Mouse (Mus musculus): Measurements from ENCODE around the gene Tmie. TPM values are rescaled to one million over a fixed set of nuclear protein-coding genes. Genes with fewer than 3 reads are reported as not detected.
"Not testable (repeated sequence)": the region's sequence is repeated elsewhere in the genome, so short reads cannot be mapped to it uniquely, and the experiment has no call there.

Gene Tmie
- polyA plus RNA-seq, 1 experiment from 2014 or later, result 6.0 TPM

DNA sequence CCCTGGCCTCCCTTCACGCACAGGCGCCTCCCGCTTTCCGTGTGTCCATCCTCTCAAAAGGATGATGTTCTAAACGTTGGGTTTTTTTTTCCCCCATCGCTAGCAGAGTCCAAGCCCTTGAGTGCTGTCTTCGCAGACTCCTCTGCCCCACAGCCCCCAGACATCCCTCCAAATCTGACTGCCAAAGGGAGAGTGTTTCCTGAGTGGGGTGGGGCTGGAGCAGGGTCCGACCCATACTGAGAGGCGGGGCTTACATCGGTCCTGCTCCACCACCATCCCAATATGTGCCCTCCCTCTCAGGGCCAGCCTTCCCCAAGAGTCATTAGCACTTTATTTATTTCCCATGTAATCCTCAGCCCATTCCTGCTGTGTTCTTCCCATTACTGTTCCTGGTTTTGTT is 45.0 kb downstream of the Tmie start:
- WGBS (ENCODE audit: insufficient replicate concordance), result 44% methylated on average over 10 of the region's 10 CpGs
- ATAC-seq (no peak), DNase-seq (no peak)
- Histone ChIP-seq H3K9me3 (ENCODE audit: low read length) (no peaks in the 10 kb centered on the region), H3K27ac (ENCODE audit: low read depth) (no peak overlapping the region), H3K9ac (replicated peaks) (no peak overlapping the region), H3K36me3 (replicated peaks; ENCODE audit: insufficient read depth, low read length) (no peaks in the 10 kb centered on the region), H3K4me1 (ENCODE audit: insufficient read depth) (no peaks in the 10 kb centered on the region), H3K27me3 (ENCODE audit: insufficient read depth, low read length) (no peaks in the 10 kb centered on the region), H3K4me2 (ENCODE audit: low read depth, low read length) (no peak overlapping the region), H3K4me3 (ENCODE audit: low read depth, low read length) (no peak overlapping the region)
- TF ChIP-seq EP300 (IDR thresholded peaks at IDR 0.05; ENCODE audit: low read depth), result no peak
- no peak for TF ChIP-seq CTCF (IDR thresholded peaks at IDR 0.05; ENCODE audit: low read depth)

DNA sequence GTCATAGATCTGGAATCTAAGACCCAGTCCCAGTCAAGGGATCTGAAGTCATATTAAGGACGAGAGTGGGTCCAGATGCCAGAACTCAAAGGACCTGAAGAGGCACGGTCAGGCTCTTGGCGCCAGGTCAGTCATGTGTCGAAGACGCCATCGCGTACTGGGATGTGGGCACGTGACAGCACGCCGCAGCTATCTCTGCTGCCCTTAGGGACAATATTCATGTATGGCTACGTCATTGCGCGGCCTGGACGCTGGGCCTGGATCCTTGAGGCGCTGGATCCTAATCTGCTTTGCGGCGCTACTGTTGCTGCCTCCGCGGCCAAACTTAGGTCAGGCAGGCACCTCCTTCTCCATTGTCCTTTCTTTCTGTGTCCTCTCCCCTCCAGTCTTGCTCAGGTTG is 45.5 kb downstream of the Tmie start, which contains the start of gene Prss45:
TSS of gene Prss45 (plus strand) at position 178 of the 400 bp plus-strand sequence.
- no peak within 1 kb of the TSS for H3K9ac ChIP-seq (replicated peaks)
- no peaks in the 10 kb centered on the region for H3K9me3 ChIP-seq (ENCODE audit: low read length)
- no peaks in the 10 kb centered on the region for H3K36me3 ChIP-seq (replicated peaks; ENCODE audit: insufficient read depth, low read length)
- whole genome bisulfite sequencing (ENCODE audit: insufficient replicate concordance), result 74% methylated on average over 19 of the region's 19 CpGs
- H3K27me3 ChIP-seq (ENCODE audit: insufficient read depth, low read length), result no peaks in the 10 kb centered on the region
- no peak within 1 kb of the TSS for H3K27ac ChIP-seq (ENCODE audit: low read depth)
- no peaks in the 10 kb centered on the region for H3K4me1 ChIP-seq (ENCODE audit: insufficient read depth)
- no peak for ATAC-seq
- no peak within 1 kb of the TSS for H3K4me3 ChIP-seq (ENCODE audit: low read depth, low read length)
- H3K4me2 ChIP-seq (ENCODE audit: low read depth, low read length), result no peak within 1 kb of the TSS
- no peak for DNase-seq
- TF ChIP-seq EP300 (IDR thresholded peaks at IDR 0.05; ENCODE audit: low read depth), result no peak
- TF ChIP-seq CTCF (IDR thresholded peaks at IDR 0.05; ENCODE audit: low read depth), result no peak

DNA sequence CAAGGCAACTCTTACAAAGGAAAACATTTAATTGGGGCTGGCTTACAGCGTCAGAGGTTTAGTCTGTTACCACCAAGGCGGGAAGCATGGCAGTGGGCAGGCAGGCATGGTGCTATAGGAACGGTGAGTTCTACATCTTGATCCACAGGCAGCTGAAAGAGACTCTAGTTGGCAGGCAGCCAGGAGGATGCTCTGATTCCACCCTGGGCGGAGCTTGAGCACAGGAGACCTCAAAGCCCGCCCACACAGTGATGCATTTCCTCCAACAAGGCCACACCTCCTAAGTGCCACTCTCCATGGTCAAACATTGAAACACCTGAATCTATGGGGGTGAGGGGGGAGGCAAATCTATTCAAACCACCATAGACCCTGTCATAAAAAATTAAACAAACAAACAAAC is 46.9 kb downstream of the Tmie start:
- ATAC-seq (no peak), DNase-seq (peak; percentile 42)
- no peak overlapping the region for H3K9ac ChIP-seq (replicated peaks)
- no peaks in the 10 kb centered on the region for H3K4me1 ChIP-seq (ENCODE audit: insufficient read depth)
- H3K27ac ChIP-seq (ENCODE audit: low read depth), result no peak overlapping the region
- no peaks in the 10 kb centered on the region for H3K27me3 ChIP-seq (ENCODE audit: insufficient read depth, low read length)
- H3K4me2 ChIP-seq (ENCODE audit: low read depth, low read length), result no peak overlapping the region
- no peaks in the 10 kb centered on the region for H3K36me3 ChIP-seq (replicated peaks; ENCODE audit: insufficient read depth, low read length)
- no peaks in the 10 kb centered on the region for H3K9me3 ChIP-seq (ENCODE audit: low read length)
- TF ChIP-seq EP300 (IDR thresholded peaks at IDR 0.05; ENCODE audit: low read depth) (no peak), CTCF (IDR thresholded peaks at IDR 0.05; ENCODE audit: low read depth) (no peak)
- 67% methylated on average over 5 of the region's 5 CpGs for WGBS (ENCODE audit: insufficient replicate concordance)
- no peak overlapping the region for H3K4me3 ChIP-seq (ENCODE audit: low read depth, low read length)

DNA sequence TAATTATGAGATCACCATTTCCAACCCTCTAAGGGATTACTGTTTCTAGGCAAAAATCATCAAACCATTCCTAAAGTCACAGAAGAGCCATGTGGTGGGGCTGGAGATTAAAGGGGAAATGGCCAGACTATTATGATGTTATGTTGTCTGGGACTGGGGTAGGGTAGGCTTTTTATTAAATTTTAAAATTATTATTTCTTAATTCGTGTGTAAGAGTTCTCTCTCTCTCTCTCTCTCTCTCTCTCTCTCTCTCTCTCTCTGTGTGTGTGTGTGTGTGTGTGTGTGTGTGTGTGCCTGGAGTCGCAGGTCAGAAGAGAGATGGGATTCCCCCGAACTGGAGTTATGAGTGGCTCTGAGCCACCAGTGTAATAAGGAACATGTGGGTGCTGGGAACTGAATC is 53.5 kb downstream of the Tmie start, which contains the start of gene Prss43:
TSS of gene Prss43 (plus strand) at position 301 of the 400 bp plus-strand sequence.
- TF ChIP-seq EP300 (IDR thresholded peaks at IDR 0.05; ENCODE audit: low read depth), result no peak
- no peak for TF ChIP-seq CTCF (IDR thresholded peaks at IDR 0.05; ENCODE audit: low read depth)
- DNase-seq, result no peak
- no peaks in the 10 kb centered on the region for H3K4me1 ChIP-seq (ENCODE audit: insufficient read depth)
- 66% methylated on average over 3 of the region's 3 CpGs for WGBS (ENCODE audit: insufficient replicate concordance)
- no peaks in the 10 kb centered on the region for H3K9me3 ChIP-seq (ENCODE audit: low read length)
- no peak for ATAC-seq
- H3K4me3 ChIP-seq (ENCODE audit: low read depth, low read length), result no peak within 1 kb of the TSS
- no peak within 1 kb of the TSS for H3K4me2 ChIP-seq (ENCODE audit: low read depth, low read length)
- H3K27ac ChIP-seq (ENCODE audit: low read depth), result no peak within 1 kb of the TSS
- H3K9ac ChIP-seq (replicated peaks), result no peak within 1 kb of the TSS
- no peaks in the 10 kb centered on the region for H3K36me3 ChIP-seq (replicated peaks; ENCODE audit: insufficient read depth, low read length)
- H3K27me3 ChIP-seq (ENCODE audit: insufficient read depth, low read length), result no peaks in the 10 kb centered on the region

DNA sequence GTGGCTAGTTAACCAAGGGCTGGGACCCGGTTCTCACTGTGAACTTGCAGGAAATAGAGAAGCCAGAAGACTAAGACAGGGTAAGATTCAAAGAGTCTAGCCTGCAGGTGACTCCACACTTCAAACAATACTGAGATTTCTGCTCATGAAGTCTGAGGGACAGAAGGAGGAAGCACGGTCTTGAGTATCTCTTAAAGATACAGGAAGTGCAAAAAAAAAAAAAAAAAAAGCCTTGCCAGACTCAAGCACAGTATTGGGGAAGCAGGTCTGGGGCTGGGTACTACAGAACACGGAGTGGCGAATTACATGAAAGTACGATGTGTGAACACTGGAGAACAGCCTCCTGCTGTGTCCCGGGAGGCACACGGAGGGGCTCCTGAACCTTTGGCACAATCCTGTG is 54.1 kb downstream of the Tmie start:
- no peak overlapping the region for H3K4me3 ChIP-seq (ENCODE audit: low read depth, low read length)
- H3K36me3 ChIP-seq (replicated peaks; ENCODE audit: insufficient read depth, low read length), result no peaks in the 10 kb centered on the region
- no peaks in the 10 kb centered on the region for H3K27me3 ChIP-seq (ENCODE audit: insufficient read depth, low read length)
- no peak overlapping the region for H3K4me2 ChIP-seq (ENCODE audit: low read depth, low read length)
- 25% methylated on average over 7 of the region's 7 CpGs for WGBS (ENCODE audit: insufficient replicate concordance)
- H3K27ac ChIP-seq (ENCODE audit: low read depth), result no peak overlapping the region
- TF ChIP-seq EP300 (IDR thresholded peaks at IDR 0.05; ENCODE audit: low read depth), result no peak
- no peak for TF ChIP-seq CTCF (IDR thresholded peaks at IDR 0.05; ENCODE audit: low read depth)
- ATAC-seq, result no peak
- no peaks in the 10 kb centered on the region for H3K4me1 ChIP-seq (ENCODE audit: insufficient read depth)
- H3K9me3 ChIP-seq (ENCODE audit: low read length), result no peaks in the 10 kb centered on the region
- H3K9ac ChIP-seq (replicated peaks), result no peak overlapping the region
- no peak for DNase-seq

DNA sequence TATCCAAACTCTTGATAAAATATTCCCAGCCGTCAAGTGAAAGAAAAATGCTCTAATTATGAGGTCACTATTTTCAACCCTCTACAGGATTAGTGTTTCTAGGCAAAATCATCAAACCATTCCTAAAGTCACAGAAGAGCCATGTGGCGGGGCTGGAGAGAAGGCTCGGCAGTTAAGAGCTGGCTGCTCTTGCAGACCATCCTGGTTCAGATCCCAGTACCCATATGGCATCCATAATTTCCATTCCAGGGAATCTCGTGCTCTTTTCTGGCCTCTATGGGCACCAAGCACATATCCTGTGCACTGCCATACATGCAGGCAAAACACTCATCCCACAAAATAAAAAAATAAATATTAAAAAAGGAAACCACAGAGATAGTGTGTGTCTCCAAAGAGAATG is 54.5 kb downstream of the Tmie start:
- DNase-seq (no peak), ATAC-seq (no peak)
- no peak for TF ChIP-seq CTCF (IDR thresholded peaks at IDR 0.05; ENCODE audit: low read depth)
- no peak for TF ChIP-seq EP300 (IDR thresholded peaks at IDR 0.05; ENCODE audit: low read depth)
- Histone ChIP-seq H3K36me3 (replicated peaks; ENCODE audit: insufficient read depth, low read length) (no peaks in the 10 kb centered on the region), H3K4me1 (ENCODE audit: insufficient read depth) (no peaks in the 10 kb centered on the region), H3K4me3 (ENCODE audit: low read depth, low read length) (no peak overlapping the region), H3K4me2 (ENCODE audit: low read depth, low read length) (no peak overlapping the region), H3K27ac (ENCODE audit: low read depth) (no peak overlapping the region), H3K9me3 (ENCODE audit: low read length) (no peaks in the 10 kb centered on the region), H3K9ac (replicated peaks) (no peak overlapping the region), H3K27me3 (ENCODE audit: insufficient read depth, low read length) (no peaks in the 10 kb centered on the region)
- 59% methylated on average over 4 of the region's 4 CpGs for WGBS (ENCODE audit: insufficient replicate concordance)

DNA sequence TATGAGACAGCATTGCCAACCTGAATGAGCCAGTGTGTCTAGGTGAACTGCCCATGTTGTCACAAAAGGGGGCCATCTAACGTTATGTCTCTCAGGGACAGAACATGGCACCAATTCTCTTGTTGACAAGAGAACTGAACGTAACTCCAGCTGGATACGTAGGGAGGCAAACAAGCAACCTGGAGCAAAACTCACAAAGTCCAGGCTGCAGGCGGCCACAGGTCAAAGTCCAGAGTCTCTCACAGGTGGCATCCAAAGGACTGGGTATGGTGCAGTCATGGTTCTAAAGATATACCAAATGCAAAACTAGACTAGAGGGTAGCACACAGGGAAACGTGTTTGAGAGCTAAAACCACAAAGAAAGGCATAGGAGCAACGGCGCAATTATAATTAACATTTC is 58.5 kb downstream of the Tmie start:
- 69% methylated on average over 7 of the region's 7 CpGs for WGBS (ENCODE audit: insufficient replicate concordance)
- H3K9me3 ChIP-seq (ENCODE audit: low read length), result no peaks in the 10 kb centered on the region

DNA sequence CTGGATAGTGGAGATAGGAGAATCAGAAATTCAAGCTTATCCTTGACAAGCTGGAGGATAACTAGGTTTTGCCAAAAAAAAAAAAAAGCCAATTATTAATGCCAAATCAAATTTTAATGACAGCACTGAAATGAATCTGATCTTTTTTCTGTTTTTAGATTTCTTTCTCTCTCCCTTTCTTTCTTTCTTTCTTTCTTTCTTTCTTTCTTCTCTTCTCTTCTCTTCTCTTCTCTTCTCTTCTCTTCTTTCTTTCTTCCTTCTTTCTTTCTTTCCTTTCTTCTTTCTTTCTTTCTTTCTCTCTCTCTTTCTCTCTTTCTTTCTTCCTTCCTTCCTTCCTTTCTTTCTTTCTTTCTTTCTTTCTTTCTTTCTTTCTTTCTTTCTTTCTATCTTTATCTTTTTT is 59.4 kb downstream of the Tmie start:
- not testable (repeated sequence) for H3K9me3 ChIP-seq (ENCODE audit: low read length); H3K27me3 ChIP-seq (ENCODE audit: insufficient read depth, low read length); H3K4me2 ChIP-seq (ENCODE audit: low read depth, low read length); H3K36me3 ChIP-seq (replicated peaks; ENCODE audit: insufficient read depth, low read length); H3K9ac ChIP-seq (replicated peaks); ATAC-seq; H3K4me3 ChIP-seq (ENCODE audit: low read depth, low read length); H3K4me1 ChIP-seq (ENCODE audit: insufficient read depth); DNase-seq; H3K27ac ChIP-seq (ENCODE audit: low read depth)

More for the DNA sequence above, 58.5 kb downstream of the Tmie start:
- TF ChIP-seq EP300 (IDR thresholded peaks at IDR 0.05; ENCODE audit: low read depth), result no peak
- DNase-seq (no peak), ATAC-seq (peak; percentile 87)
- Histone ChIP-seq H3K9ac (replicated peaks) (no peak overlapping the region), H3K27me3 (ENCODE audit: insufficient read depth, low read length) (no peaks in the 10 kb centered on the region), H3K4me1 (ENCODE audit: insufficient read depth) (no peaks in the 10 kb centered on the region), H3K27ac (ENCODE audit: low read depth) (no peak overlapping the region), H3K4me3 (ENCODE audit: low read depth, low read length) (no peak overlapping the region), H3K36me3 (replicated peaks; ENCODE audit: insufficient read depth, low read length) (no peaks in the 10 kb centered on the region), H3K4me2 (ENCODE audit: low read depth, low read length) (no peak overlapping the region)
